8 mouse cellular contexts compared by ENCODE assay signal in genomic region chr1:185284740-185285139, GRCm38 (mm10). TPM values are rescaled to one million over a fixed set of nuclear protein-coding genes. Genes with fewer than 3 reads are reported as not detected.
DNase-seq lines count a peak whose midpoint lies in the region; ATAC-seq lines count a peak whose summit lies in the region.
"Had no signal": no experiment of that assay in that cellular context is flagged by ENCODE, and none has a peak within 500 bp of the region (broad histone marks: within the 10 kb centered on the region; RNA-seq: fewer than 3 reads in every experiment).

No protein-coding gene starts in this region.

- DNase-seq in midbrain, embryonic 11.5 days (ENCODE audit: low spot score, missing footprints): no peak
- peak; percentile 74 for DNase-seq in kidney, postnatal 14 days
- no peak for DNase-seq in urinary bladder, postnatal 10 days (ENCODE audit: low spot score)

- peaks cover 47% of the 10 kb centered on the region for H3K36me3 ChIP-seq in midbrain, embryonic 16.5 days (ENCODE audit: control insufficient read depth, insufficient read depth, low read length)
- H3K36me3 ChIP-seq in midbrain, embryonic 11.5 days (ENCODE audit: control insufficient read depth, insufficient read depth, low read length): peaks cover 9% of the 10 kb centered on the region; the same call in 1 of the 2 replicates
- peaks cover 35% of the 10 kb centered on the region for H3K36me3 ChIP-seq in forebrain, embryonic 16.5 days (ENCODE audit: control insufficient read depth, insufficient read depth)

- H3K9ac ChIP-seq in midbrain, embryonic 16.5 days (ENCODE audit: low read depth, low read length): no peak overlapping the region
- no peak overlapping the region for H3K9ac ChIP-seq in midbrain, embryonic 11.5 days (ENCODE audit: low read length)
- no peak overlapping the region for H3K9ac ChIP-seq in forebrain, embryonic 16.5 days (replicated peaks; ENCODE audit: low read depth, low read length)

- H3K4me2 ChIP-seq in midbrain, embryonic 16.5 days (ENCODE audit: low read length): no peak overlapping the region
- H3K4me2 ChIP-seq in midbrain, embryonic 11.5 days: no peak overlapping the region
- no peak overlapping the region for H3K4me2 ChIP-seq in forebrain, embryonic 16.5 days (ENCODE audit: low read length)

- no peaks in the 10 kb centered on the region for H3K9me3 ChIP-seq in midbrain, embryonic 16.5 days (replicated peaks; ENCODE audit: control insufficient read depth, low read length, poor library complexity, severe bottlenecking)
- no peaks in the 10 kb centered on the region for H3K9me3 ChIP-seq in midbrain, embryonic 11.5 days (ENCODE audit: control insufficient read depth, low read length)
- H3K9me3 ChIP-seq in forebrain, embryonic 16.5 days (ENCODE audit: control insufficient read depth, low read length): no peaks in the 10 kb centered on the region

- WGBS in midbrain, embryonic 16.5 days: 71% methylated on average over 4 of the region's 4 CpGs
- 90% methylated on average over 4 of the region's 4 CpGs for WGBS in midbrain, embryonic 11.5 days
- 40% methylated on average over 4 of the region's 4 CpGs for WGBS in forebrain, embryonic 16.5 days

- no peaks in the 10 kb centered on the region for H3K27me3 ChIP-seq in midbrain, embryonic 16.5 days (ENCODE audit: control insufficient read depth, insufficient read depth, low read depth, low read length)
- no peaks in the 10 kb centered on the region for H3K27me3 ChIP-seq in midbrain, embryonic 11.5 days (ENCODE audit: control insufficient read depth, insufficient read depth, low read length)
- H3K27me3 ChIP-seq in forebrain, embryonic 16.5 days (replicated peaks; ENCODE audit: control insufficient read depth, insufficient read depth, low read length): no peaks in the 10 kb centered on the region

- no peak overlapping the region for H3K4me3 ChIP-seq in midbrain, embryonic 16.5 days (ENCODE audit: low read depth, low read length)
- no peak overlapping the region for H3K4me3 ChIP-seq in midbrain, embryonic 11.5 days (ENCODE audit: low read depth, low read length)
- H3K4me3 ChIP-seq in brown adipose tissue, adult 24 weeks (ENCODE audit: insufficient read depth, low read depth, low read length): no peak overlapping the region
- no peak overlapping the region for H3K4me3 ChIP-seq in forebrain, embryonic 16.5 days (replicated peaks; ENCODE audit: low read length)

- no peak overlapping the region for H3K27ac ChIP-seq in midbrain, embryonic 16.5 days (ENCODE audit: low read length)
- H3K27ac ChIP-seq in midbrain, embryonic 11.5 days (ENCODE audit: low read depth, low read length): no peak overlapping the region
- H3K27ac ChIP-seq in brown adipose tissue, adult 24 weeks (replicated peaks; ENCODE audit: low read depth, low read length): 0 out of 2 replicates have a peak overlapping the region, but pooled peaks have one; percentile 21
- H3K27ac ChIP-seq in forebrain, embryonic 16.5 days (ENCODE audit: low read length): peak overlapping the region; percentile 48
- H3K27ac ChIP-seq: kidney, postnatal 0 days had no signal

- no peaks in the 10 kb centered on the region for H3K4me1 ChIP-seq in midbrain, embryonic 16.5 days (ENCODE audit: control insufficient read depth, insufficient read depth, low read length)
- H3K4me1 ChIP-seq in midbrain, embryonic 11.5 days (ENCODE audit: control insufficient read depth, insufficient read depth, low read length): no peaks in the 10 kb centered on the region
- H3K4me1 ChIP-seq in brown adipose tissue, adult 24 weeks (ENCODE audit: control insufficient read depth, insufficient read depth, insufficient read length, low read length): peaks cover 7% of the 10 kb centered on the region; the same call in 1 of the 2 replicates
- H3K4me1 ChIP-seq in forebrain, embryonic 16.5 days (replicated peaks; ENCODE audit: control insufficient read depth, insufficient read depth, low read length): peaks cover 11% of the 10 kb centered on the region

- ATAC-seq in midbrain, embryonic 16.5 days: 0 out of 2 replicates have a peak, but pooled peaks have one; percentile 25
- no peak for ATAC-seq in midbrain, embryonic 11.5 days (ENCODE audit: low FRiP score)
- peak; percentile 89 for ATAC-seq in forebrain, embryonic 16.5 days
- no peak for ATAC-seq in granulocyte monocyte progenitor cell, adult 5-6 weeks (replicated peaks; ENCODE audit: poor library complexity, severe bottlenecking)

RNA-seq across cellular contexts. Expression of gene Iars2, which starts 44.5 kb away (rescaled TPM):
- polyA plus RNA-seq in midbrain, embryonic 16.5 days (2015; fragmentation: Nextera tagmentation; extraction: Ambion mirVana): 17.0 and 17.8 TPM in 2 replicates
- 24.3 and 26.3 TPM in 2 replicates for polyA plus RNA-seq in midbrain, embryonic 11.5 days (2014; fragmentation: Nextera tagmentation; extraction: Ambion mirVana)
- polyA plus RNA-seq in brown adipose tissue, adult 24 weeks (2012; ENCODE audit: insufficient read depth, insufficient read length, missing spikeins): 71.9 and 72.7 TPM in 2 replicates
- polyA plus RNA-seq in forebrain, embryonic 16.5 days (2015; fragmentation: Nextera tagmentation; extraction: Ambion mirVana): 18.2 and 23.6 TPM in 2 replicates
- 38.3 and 44.6 TPM in 2 replicates for total RNA-seq in granulocyte monocyte progenitor cell, adult 5-6 weeks (2014; fragmentation: Nextera tagmentation)
- total RNA-seq in granulocyte monocyte progenitor cell, adult 5-6 weeks (2017): 38.3 and 48.4 TPM in 2 replicates

RNA-seq across cellular contexts. Expression of gene Bpnt1, which starts 47.2 kb away (rescaled TPM):
- polyA plus RNA-seq in midbrain, embryonic 16.5 days (2015; fragmentation: Nextera tagmentation; extraction: Ambion mirVana): 45.2 and 46.1 TPM in 2 replicates
- polyA plus RNA-seq in midbrain, embryonic 11.5 days (2014; fragmentation: Nextera tagmentation; extraction: Ambion mirVana): 22.5 and 26.3 TPM in 2 replicates
- polyA plus RNA-seq in brown adipose tissue, adult 24 weeks (2012; ENCODE audit: insufficient read depth, insufficient read length, missing spikeins): 79.7 TPM in 2 replicates
- polyA plus RNA-seq in forebrain, embryonic 16.5 days (2015; fragmentation: Nextera tagmentation; extraction: Ambion mirVana): 33.9 and 43.2 TPM in 2 replicates
- total RNA-seq in granulocyte monocyte progenitor cell, adult 5-6 weeks (2014; fragmentation: Nextera tagmentation): 14.1 and 17.6 TPM in 2 replicates
- total RNA-seq in granulocyte monocyte progenitor cell, adult 5-6 weeks (2017): 18.6 and 28.0 TPM in 2 replicates

Comparison
In these comparisons a context has a peak if more than half of its experiments do, and no peak if none do; other contexts are left out.
1. ATAC-seq: peak in midbrain, embryonic 16.5 days (single experiment) and forebrain, embryonic 16.5 days (single experiment); none in midbrain, embryonic 11.5 days (single experiment) and granulocyte monocyte progenitor cell, adult 5-6 weeks (single experiment).
2. H3K27ac ChIP-seq: peak in brown adipose tissue, adult 24 weeks (single experiment) and forebrain, embryonic 16.5 days (single experiment); none in midbrain, embryonic 16.5 days (single experiment) and midbrain, embryonic 11.5 days (single experiment).